Mouse (Mus musculus): ENCODE measurements around the gene Atrnl1. TPM values are rescaled to one million over a fixed set of nuclear protein-coding genes. Genes with fewer than 3 reads are reported as not detected.

Gene Atrnl1
- polyA plus RNA-seq, 1 experiment, result 18.6 TPM

DNA sequence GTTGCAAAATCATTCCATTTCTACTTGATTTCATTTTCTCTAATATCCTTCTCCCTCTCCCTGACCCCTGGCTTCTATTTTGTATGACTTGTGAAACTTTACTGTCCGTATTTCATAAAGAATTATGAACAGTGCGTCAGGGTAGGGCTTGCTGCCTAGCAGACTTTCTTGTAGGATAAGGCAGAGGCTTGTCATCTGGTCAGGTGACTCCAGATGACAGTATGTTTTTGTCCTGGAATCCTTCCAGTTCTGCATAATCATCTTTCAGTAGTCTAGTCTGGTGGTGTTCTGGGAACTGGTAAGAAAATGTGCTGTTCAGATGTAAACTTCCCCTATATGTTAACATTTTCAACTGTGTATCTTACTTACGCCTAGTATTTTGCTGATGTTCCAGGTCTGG lies 4.9 kb upstream of the Atrnl1 start:
- WGBS, result 84% methylated on average over 3 of the region's 3 CpGs
- H3K4me3 ChIP-seq (replicated peaks; ENCODE audit: extremely low read depth, low read depth, low read length), result no peak overlapping the region
- H3K4me1 ChIP-seq (ENCODE audit: control insufficient read depth, insufficient read depth, low read length), result peaks cover 2% of the 10 kb centered on the region; the same call in 1 of the 2 replicates
- TF ChIP-seq POLR2A (IDR thresholded peaks at IDR 0.05; ENCODE audit: borderline replicate concordance, extremely low read depth, low read depth, low read length), result no peak
- TF ChIP-seq CTCF (IDR thresholded peaks at IDR 0.05; ENCODE audit: insufficient read depth, low read length), result no peak
- DNase-seq, result no peak

DNA sequence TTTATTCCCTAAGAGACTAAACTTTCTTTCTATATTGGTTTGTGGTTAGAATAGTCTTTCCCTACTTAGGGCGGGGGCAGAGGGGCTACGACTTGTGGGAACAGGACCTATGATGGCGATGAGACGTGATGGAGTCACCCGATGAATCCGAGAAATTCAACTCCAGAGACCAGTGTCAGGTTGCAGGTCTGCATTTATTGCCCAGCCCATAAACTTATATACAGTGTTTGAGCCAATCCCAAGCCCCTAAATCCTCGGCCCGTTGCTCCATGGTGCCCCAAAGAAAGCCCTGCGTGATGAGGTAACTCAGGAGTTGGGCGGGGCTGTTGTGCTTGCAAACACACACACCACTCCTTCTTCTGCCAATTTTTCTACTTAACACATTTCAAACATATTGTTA lies 4.5 kb upstream of the Atrnl1 start:
- TF ChIP-seq POLR2A (IDR thresholded peaks at IDR 0.05; ENCODE audit: borderline replicate concordance, extremely low read depth, low read depth, low read length) (no peak), CTCF (IDR thresholded peaks at IDR 0.05; ENCODE audit: insufficient read depth, low read length) (no peak)
- 88% methylated on average over 10 of the region's 10 CpGs for WGBS
- no peak for DNase-seq
- H3K4me1 ChIP-seq (ENCODE audit: control insufficient read depth, insufficient read depth, low read length), result peaks cover 2% of the 10 kb centered on the region; the same call in 1 of the 2 replicates
- H3K4me3 ChIP-seq (replicated peaks; ENCODE audit: extremely low read depth, low read depth, low read length), result no peak overlapping the region

DNA sequence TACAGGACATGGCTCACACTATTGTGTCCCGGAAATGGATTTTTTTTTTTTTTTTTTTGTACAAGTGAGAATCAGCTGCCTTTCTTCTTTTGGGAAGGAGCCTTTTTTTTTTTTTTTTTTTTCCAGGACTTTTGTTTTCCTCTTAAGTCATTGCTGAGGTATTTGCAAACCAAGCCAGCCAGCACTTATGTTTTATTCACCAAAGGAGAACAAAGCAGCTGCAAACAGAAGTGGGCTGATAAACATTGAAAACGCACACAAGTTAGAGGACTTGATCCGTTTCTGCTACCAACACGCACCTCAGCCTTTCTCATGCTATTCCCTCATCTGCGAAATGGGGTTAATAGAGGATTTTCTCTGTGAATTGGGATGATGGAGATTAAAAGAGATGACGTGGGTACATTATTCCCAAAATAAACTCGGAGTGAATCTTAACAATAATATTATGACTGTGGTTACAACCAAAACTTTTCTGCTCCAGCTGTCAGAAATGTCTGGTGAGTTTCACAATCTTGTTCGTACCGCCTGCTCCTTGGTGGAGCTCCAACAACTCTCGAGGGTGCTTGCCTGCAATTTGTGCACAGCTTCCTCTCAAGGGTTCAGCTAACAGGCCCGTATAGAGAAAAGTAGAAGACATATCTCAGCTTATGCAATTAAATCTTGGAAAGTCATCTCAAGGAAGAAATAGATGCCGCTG lies 1.3 kb upstream of the Atrnl1 start:
- DNase-seq, result peak; percentile 61
- TF ChIP-seq POLR2A (IDR thresholded peaks at IDR 0.05; ENCODE audit: borderline replicate concordance, extremely low read depth, low read depth, low read length) (no peak), CTCF (IDR thresholded peaks at IDR 0.05; ENCODE audit: insufficient read depth, low read length) (no peak)
- peak overlapping the region; percentile 20 for H3K4me3 ChIP-seq (replicated peaks; ENCODE audit: extremely low read depth, low read depth, low read length)
- H3K4me1 ChIP-seq (ENCODE audit: control insufficient read depth, insufficient read depth, low read length), result peaks cover 2% of the 10 kb centered on the region; the same call in 1 of the 2 replicates
- WGBS, result 6% methylated on average over 12 of the region's 12 CpGs

DNA sequence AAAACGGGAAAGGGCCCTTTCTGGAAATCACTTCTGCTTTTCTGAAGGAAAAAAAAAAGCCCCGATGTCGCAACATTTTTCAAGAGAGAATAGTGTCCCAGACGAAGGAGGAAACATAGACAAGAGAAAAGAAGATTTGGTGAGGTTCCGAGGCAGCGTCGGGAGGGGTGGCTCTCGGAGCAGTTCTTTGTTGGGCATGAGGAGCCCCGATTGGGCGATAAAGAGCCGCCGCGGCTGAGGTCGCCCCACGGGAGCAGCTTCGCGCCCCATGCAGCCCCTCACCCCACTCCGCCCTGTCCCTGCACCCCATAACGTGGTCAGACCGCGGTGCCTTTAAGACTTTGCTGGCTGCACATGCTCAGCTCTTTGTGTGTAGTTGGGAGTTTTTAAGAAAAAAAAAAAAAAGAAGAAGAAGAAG lies 767 bp upstream of the Atrnl1 start:
- no peak for DNase-seq
- H3K4me3 ChIP-seq (replicated peaks; ENCODE audit: extremely low read depth, low read depth, low read length), result peak overlapping the region; percentile 71
- H3K4me1 ChIP-seq (ENCODE audit: control insufficient read depth, insufficient read depth, low read length), result peaks cover 2% of the 10 kb centered on the region; the same call in 1 of the 2 replicates
- under 1% methylated on average over 21 of the region's 21 CpGs for WGBS
- no peak for TF ChIP-seq POLR2A (IDR thresholded peaks at IDR 0.05; ENCODE audit: borderline replicate concordance, extremely low read depth, low read depth, low read length)
- TF ChIP-seq CTCF (IDR thresholded peaks at IDR 0.05; ENCODE audit: insufficient read depth, low read length), result no peak

GRCm38 (mm10) chr19:57611291-57612178 lies 701 bp downstream of the Atrnl1 start:
- TF ChIP-seq CTCF (IDR thresholded peaks at IDR 0.05; ENCODE audit: insufficient read depth, low read length) (no peak), POLR2A (IDR thresholded peaks at IDR 0.05; ENCODE audit: borderline replicate concordance, extremely low read depth, low read depth, low read length) (no peak)
- peak; percentile 62 for DNase-seq
- H3K4me1 ChIP-seq (ENCODE audit: control insufficient read depth, insufficient read depth, low read length), result peaks cover 2% of the 10 kb centered on the region; the same call in 1 of the 2 replicates
- WGBS, result 1% methylated on average over 57 of the region's 57 CpGs
- peak overlapping the region; percentile 83 for H3K4me3 ChIP-seq (replicated peaks; ENCODE audit: extremely low read depth, low read depth, low read length)

DNA sequence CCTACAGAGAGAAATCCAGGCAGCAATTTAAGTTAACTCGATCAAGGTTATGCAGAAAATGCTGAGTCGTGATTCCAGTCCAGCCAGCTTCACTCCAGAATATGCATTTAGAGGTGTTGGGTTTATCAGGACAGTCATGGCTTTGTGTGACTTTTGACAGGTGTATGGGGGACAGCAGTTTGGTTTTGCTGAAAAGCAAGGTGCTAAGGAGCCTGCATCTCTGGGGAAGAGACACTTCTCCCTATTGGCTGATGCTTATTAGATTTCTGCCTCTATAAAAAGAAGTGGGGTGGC lies 1.3 kb downstream of the Atrnl1 start:
- 13% methylated on average over 2 of the region's 2 CpGs for WGBS
- Histone ChIP-seq H3K4me3 (replicated peaks; ENCODE audit: extremely low read depth, low read depth, low read length) (peak overlapping the region; percentile 83), H3K4me1 (ENCODE audit: control insufficient read depth, insufficient read depth, low read length) (peaks cover 2% of the 10 kb centered on the region; the same call in 1 of the 2 replicates)
- TF ChIP-seq POLR2A (IDR thresholded peaks at IDR 0.05; ENCODE audit: borderline replicate concordance, extremely low read depth, low read depth, low read length), result no peak
- no peak for TF ChIP-seq CTCF (IDR thresholded peaks at IDR 0.05; ENCODE audit: insufficient read depth, low read length)
- peak; percentile 34 for DNase-seq

DNA sequence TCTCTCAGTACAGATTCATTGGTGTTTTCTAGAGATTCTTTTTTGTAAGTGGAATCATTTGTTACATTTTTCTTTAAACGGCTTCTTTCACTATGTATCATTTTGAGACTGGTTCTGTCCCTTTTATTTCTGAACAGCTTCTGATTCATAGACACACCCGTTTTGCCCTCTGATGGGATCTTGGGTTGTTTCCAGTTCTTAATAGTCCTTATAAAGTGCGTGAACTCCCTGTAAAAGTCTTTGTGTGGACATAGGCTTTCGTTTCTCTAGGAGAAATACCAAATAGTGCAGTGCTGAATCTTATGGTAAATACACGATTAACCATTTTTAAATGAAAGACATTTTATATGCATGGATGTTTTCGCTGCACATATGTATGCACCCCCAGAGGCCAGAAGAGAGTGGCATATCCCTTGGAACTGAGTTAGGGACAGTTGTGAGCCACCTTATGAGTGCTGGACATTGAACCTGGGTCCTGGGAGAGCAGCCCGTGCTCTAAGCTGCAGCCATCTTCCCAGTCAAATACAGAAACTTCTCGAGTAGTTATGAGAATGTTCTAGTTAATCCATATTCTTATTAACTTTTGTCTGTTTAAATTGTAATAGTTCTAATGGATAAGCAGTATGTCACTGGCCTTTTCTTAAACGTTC lies 5.3 kb downstream of the Atrnl1 start:
- TF ChIP-seq CTCF (IDR thresholded peaks at IDR 0.05; ENCODE audit: insufficient read depth, low read length) (no peak), POLR2A (IDR thresholded peaks at IDR 0.05; ENCODE audit: borderline replicate concordance, extremely low read depth, low read depth, low read length) (no peak)
- WGBS, result 60% methylated on average over 9 of the region's 9 CpGs

GRCm38 (mm10) chr19:57619088-57619487 lies 8.3 kb downstream of the Atrnl1 start:
- no peaks in the 10 kb centered on the region; the same call in 1 of the 2 replicates for H3K4me1 ChIP-seq (ENCODE audit: control insufficient read depth, insufficient read depth, low read length)
- WGBS, result 79% methylated on average over 9 of the region's 9 CpGs
- no peak for TF ChIP-seq POLR2A (IDR thresholded peaks at IDR 0.05; ENCODE audit: borderline replicate concordance, extremely low read depth, low read depth, low read length)
- no peak for TF ChIP-seq CTCF (IDR thresholded peaks at IDR 0.05; ENCODE audit: insufficient read depth, low read length)
- DNase-seq, result no peak
- no peak overlapping the region for H3K4me3 ChIP-seq (replicated peaks; ENCODE audit: extremely low read depth, low read depth, low read length)

More for the DNA sequence above, 5.3 kb downstream of the Atrnl1 start:
- DNase-seq, result no peak
- no peak overlapping the region for H3K4me3 ChIP-seq (replicated peaks; ENCODE audit: extremely low read depth, low read depth, low read length)
- H3K4me1 ChIP-seq (ENCODE audit: control insufficient read depth, insufficient read depth, low read length), result no peaks in the 10 kb centered on the region; the same call in 1 of the 2 replicates

- DNase-seq, result no peak
- WGBS, result 64% methylated on average over 19 of the region's 19 CpGs
- Histone ChIP-seq H3K4me3 (replicated peaks; ENCODE audit: extremely low read depth, low read depth, low read length) (no peak overlapping the region), H3K4me1 (ENCODE audit: control insufficient read depth, insufficient read depth, low read length) (no peaks in the 10 kb centered on the region)
- TF ChIP-seq POLR2A (IDR thresholded peaks at IDR 0.05; ENCODE audit: borderline replicate concordance, extremely low read depth, low read depth, low read length) (no peak), CTCF (IDR thresholded peaks at IDR 0.05; ENCODE audit: insufficient read depth, low read length) (no peak)
Observed at GRCm38 (mm10) chr19:57621814-57622213, 11.0 kb downstream of the Atrnl1 start.
